Mouse (Mus musculus) cerebellum, adult 8-10 months (tissue): ENCODE data around the gene Slit1.

Experiments used
- DNase-seq: peaks from one replicate; pipeline ENCODE4 v3.0.0; 2022

The Slit1 gene

DNA sequence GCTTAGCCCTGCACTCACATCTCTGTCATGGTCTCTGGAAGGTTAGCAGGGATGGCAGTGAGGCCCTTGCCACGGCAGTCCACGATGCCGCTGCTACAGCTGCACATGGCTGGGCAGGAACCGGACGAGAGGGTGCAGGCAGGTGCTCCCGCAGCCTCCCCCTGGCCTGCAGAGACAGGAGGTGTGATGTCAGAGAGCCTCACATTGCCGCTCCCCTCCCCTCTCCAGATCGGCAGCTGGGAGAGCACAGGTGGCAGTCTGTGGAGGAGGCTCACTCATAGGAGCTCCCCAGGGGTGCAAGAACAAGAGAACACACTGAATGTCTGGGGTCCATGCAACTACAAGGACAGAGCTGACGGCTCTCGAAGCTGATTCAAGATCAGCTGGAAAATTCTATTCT lies 94.1 kb downstream of the Slit1 start:
- DNase-seq = no peak

DNA sequence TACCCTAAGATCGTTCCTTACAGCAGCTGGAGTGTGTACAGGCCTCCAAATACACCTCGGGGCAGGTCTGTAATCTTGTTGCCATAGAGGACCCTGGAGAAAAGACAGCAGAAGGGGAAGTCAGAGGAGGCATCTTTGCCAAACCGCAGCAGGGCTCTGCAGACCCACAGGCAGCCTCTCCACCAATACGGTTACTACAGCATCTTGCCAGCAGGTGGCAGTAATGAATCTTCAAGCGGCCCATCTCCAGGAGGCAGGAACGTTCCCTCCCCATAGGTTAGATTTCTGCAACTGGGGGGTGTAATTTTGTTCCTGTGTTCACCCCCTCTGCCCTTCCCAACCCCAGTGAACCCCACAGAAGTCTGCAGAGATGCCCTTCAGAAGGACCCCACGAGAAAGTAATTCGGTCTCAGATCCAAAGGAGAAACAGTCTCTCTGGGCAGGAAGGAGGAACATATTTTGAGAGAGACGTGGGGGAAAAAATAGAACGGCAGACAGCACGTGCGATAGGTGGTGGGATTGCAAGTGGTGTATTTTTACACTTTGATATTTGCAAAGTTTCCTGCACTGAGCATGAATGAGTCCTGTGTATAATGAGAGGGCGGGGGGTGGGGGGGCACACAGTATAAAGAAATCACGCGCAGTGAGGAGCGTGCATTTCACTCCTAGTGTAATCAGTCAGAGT lies 96.4 kb downstream of the Slit1 start:
- DNase-seq = peak; percentile 58

DNA sequence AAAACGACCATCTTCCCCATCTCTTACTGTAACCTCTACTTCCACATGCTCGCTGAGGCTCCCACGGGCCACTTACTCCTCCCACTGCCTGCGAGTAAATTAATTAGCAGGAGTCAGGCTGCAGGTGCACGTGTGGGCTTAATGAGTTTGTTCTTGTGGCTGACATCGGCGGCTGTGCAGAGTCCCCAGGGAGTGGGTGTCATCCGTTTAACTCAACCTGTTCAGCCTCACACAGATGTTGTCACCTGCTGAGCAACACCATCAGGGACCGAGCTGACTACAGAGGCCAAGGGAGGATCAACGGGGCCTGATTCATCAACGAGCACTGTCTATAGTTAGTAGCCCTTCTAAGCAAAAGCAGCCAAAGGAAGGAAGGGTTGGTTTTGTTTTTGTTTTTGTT lies 100.5 kb downstream of the Slit1 start:
- DNase-seq = no peak

DNA sequence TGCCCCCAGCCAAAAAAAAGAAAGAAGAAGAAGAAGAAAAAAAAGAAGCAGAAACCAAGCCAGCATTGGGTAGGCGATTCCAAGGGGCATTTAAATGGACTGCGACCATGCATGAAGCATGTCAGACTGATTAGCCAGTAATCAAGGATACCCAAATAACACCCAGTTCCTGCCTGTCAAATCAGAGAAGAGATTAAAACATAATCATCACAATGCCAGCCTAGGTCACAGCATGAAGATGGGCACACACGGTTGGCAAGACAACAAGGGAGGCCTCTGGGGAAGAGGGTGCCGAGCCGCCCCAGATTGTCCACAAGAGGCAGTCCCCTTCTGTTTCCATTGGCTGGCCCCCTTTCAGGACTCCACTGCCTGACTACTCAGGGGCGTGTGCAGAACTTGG lies 108.5 kb downstream of the Slit1 start:
- no peak for DNase-seq

DNA sequence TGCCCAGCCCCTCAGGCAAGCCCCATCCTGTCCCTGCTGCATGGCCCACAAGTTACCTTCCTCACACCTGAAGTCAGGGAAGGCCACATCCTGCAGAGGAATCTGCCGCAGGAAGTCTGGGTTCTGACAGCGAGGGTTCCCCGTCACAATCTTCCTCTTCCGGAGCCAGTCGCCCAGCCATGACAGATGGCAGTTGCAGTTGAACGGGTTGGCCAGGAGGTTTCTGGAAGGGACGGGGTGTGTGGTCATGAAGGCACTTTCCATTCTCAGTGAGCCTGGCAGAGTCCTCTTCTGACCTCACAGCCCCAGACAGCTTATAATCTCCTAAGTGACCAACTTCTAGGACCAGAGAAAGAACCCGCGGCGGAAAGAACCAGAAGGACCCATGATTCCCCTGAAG lies 109.4 kb downstream of the Slit1 start:
- DNase-seq = no peak

DNA sequence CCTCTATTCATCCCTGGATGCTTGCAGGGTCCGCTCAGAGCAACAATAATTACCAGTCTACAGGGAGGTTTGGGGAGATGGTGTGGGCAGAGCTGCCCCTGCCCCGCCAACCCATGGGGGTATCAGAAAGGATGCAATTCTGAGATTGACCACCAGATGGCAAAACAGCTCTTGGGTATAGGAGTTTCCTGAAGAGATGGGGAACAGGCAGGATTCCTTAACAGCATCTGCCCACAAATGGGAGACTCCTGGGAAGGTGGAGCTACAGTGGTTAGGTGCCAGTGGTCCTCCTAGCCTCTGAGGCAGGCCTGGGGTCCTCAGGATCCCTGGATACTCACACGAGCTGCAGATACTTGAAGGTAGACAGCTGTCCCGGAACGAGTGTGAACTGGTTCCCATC lies 113.9 kb downstream of the Slit1 start:
- DNase-seq = peak; percentile 39

DNA sequence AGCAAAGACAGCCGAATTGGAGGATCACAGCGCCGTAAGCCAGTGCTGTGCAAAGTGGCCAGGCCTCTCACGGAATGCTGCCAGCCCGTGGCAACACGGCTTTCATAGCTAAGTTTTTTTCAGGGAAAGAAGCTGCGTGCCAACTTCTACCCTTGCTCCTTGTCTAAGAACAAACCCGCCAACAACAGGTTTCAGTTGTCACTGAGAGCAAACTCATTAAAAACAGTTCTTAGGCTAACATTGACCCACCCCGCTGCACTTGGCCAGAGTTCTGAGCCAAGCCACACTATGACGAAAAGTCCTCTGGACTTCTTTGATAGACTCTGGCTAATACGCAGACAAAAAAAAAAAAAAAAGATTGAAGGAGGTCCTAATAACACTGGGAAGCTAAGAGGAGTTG lies 114.5 kb downstream of the Slit1 start:
- no peak for DNase-seq

DNA sequence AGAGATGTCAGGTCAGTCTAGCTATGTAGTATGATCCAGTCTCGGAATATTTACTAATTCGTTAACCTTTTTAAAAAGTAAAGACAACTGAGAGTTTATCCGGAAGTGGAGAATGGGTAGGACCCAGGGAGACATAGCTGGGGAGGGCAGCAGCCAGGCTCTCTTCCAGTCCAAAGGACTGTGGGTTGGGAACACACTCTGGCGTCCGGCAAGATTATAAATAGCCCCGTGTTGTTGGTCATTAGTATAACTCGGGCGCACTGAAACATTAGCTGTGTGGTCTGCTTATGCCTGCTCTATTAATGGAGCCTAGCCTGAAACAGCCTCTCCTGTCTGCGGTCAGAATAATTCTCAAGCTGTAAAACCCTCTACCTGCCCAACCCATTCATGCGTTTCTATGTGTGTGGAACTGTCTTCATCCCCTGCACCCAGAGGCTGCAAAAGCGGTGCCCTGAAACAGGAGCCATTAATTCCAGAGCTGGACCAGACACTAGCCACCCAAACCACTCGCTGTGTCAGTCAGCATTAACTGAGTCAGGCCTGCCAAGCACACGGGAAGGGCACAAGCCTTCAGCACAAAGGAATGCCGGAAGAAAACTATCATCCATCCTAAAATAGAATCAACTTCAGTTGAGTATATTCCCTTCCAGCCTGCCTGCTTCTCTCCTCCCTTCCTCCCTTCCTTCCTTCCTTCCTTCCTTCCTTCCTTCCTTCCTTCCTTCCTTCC lies 122.9 kb downstream of the Slit1 start:
- DNase-seq = no peak

DNA sequence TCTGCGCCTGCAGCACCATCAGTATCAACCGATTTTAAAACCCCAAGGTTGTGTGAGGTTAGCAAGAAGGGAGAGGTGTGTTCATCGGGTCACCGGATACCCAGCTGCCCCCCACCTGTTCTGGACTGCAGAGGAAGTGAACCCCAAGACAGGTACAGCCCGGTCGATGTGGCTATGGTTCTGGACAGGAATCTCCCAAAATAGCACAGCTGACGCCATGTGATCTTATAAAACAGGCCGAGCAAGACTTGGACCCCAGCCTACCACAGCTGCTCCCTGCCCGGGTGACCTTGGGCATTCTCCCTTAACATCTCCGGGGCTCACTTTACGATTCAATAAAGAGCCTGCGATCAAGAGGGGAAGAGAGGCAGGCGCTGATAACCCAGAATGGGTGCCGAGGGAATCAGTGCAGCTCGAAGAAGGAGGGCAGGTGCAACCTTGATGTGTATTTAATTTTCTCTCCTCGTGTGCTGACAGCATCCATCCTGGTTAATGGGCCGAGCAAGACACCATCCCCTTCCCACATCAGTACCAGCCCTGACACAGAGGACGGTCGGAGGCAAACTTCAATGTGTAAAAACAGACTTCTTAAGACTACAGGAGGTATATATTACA lies 124.6 kb downstream of the Slit1 start:
- DNase-seq = no peak

DNA sequence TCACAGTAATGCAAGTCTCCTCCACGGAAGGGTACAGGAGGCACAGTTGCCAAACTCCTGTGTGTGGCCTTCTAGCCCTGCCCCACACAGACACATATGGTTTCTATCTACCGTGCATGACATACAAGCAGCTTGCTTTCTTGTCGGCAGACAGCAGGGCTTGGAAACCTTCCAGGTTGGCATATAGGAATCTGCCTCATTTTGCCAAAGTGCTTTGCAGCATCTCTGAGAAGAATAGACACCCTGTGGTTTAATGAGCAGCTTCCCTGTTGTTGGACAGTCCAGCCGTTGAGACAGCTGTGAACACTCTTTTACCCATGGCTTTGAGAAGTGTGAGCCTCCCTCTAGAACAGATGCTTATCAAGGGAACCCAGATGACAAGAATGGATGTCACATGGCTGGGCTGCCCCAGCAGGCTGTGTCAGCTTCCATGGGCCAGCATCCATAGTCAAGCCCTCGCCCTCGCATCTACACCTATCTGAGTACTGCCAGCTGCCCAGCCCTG lies 125.3 kb downstream of the Slit1 start:
- DNase-seq = no peak

DNA sequence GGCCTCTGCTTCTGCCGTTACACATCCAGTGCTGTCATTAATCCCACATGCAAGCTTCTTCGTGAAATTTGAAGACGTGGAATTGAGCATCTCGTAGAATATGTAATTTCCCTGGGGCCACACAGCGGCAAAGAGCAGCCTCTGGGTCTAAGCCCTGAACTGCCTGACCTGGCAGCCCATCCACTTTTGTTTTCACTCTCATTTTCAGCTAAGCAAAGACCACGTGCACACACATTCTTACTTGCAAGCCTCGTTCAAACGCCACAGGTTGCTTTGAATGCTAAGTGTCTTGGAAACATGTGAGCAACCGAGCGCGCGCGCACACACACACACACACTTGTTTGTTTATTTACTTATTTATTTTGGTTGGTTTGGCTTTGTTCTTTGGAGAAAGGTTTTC lies 126.4 kb downstream of the Slit1 start:
- DNase-seq = no peak

DNA sequence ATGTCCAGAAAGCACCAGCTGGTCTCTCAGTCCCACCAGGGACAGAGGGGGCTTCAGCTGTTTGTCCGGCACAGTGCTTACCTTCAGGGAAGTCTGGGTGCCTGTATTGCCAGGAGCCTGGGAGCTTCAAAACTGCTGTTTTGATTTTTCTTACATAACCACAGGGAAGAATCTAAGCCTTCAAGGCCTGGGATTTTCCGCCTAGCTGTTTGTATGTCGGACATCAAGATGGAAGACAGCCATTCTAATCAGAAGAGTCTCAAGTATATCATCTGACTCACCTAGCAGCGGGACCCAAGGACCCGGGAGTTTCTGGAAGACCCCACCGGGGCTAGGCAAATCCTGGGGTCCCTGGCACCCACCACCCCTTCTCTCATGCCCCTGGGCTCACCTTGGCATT lies 127.2 kb downstream of the Slit1 start:
- no peak for DNase-seq

DNA sequence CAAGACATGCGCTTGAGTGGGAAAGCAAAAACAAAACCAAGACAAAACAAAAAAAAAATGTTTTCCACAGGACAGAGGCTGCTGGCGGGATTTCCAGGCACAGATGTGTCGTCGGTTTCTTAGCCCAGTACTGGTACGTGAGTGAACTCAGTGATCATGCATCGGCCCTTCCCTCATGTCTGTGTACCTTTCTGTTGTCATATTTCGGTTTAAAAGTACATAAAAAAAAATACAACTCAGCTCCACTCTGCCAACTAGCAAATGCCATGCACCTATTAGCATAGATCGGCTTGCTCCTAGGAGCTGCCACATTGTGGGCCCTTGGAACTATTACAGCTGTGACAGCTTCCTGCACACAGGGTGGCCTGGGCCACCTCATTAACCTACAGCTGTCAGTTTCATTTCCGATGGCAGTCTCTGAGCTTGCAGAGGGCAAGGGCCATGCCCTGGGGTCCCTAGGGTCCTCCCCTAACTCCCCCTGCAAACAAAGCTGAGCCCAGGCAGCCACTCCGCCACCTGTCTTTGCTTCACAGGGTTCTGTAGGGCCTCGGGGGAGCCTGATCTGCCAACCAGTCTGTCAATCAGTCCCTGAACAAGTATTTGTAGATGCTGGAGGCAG lies 127.8 kb downstream of the Slit1 start:
- no peak for DNase-seq

DNA sequence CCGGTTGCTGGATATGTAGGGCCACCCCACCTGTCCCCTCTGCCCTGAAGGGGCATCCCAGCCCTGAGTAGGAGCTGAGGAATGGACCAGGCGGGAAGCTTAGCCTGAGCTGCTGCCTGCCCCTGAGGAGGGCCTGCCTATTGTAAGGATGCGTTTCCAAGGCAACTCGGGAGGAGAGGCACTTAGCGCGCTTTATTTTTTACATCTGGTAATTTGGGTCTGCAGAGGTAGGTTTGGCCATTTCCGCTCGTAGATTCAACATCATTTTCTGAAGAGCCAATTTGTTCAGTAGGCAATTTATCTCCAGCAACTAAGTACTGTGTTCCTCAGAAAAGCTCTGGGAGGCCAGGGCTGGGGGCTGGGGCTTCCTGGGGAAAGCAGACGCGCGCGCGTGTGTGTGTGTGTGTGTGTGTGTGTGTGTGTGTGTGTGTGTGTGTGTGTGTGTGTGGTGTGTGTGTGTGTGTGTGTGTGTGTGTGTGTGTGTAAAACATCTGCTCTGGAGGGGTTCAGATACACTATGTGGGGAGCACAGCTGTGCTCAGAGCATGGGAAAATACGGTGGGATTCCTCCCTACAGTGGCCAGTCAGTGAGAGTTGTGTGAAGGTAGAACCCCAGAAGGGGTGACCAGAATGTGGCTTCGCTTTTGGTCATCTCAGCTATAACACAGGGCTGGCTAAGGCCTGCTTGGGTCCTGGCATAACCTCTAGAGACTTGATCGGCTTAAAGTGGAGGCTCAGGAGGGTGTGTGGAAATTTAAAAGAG lies 130.0 kb downstream of the Slit1 start:
- no peak for DNase-seq

DNA sequence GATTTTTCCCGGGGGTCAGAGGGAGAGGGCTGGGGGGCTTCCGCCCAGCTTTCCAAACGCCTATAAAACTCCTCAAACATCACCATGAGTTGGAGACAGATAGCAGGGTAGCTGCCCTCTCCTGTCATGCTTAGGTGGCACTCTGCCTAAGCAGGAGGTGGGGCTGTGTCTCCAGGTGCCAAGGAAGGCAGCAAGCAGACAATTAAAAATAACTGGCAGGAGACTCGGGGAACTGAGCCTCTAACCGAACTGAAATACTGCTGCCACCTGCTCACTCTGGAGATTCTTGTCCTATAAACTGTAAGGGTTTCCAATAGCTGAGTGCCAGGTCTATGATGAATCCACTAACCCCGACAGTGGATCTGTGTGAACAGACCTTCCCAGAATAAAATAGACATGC lies 131.8 kb downstream of the Slit1 start:
- no peak for DNase-seq

DNA sequence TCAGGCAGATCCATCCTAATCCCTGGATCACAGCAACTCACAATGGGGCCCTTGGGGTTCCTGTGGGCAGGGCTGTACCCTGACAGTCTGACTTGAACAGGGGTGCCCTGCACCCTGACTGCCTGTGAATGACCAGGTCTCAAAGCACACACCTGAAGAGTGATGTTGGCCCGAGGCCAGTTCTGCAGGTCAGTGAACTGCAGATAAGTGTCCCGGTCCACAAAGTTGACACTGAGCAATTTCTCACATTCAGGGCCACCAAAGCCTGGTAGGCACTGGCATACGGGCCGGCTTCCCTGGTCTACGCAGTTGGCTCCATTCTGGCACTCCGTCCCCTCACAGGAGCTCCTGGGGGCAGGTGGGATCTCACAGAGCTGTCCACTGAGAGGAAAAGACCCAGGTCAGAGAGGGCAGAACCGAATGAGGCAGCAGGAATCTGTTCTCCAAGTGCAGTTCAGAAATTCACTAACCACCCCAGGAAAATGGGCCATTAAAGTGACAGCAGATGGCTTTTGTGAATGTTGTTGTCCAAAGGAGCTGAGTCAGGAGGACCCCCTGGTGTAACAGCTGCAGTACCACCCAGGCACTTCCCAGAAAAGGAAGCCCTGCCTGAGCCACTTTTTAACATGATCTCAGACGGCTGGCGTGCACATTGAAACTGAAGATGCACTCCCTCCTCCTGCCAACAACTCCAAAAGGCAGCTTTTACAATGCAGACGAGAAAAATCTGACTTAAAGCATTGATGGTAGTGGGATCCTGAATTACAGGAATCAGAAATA lies 137.1 kb downstream of the Slit1 start:
- no peak for DNase-seq

DNA sequence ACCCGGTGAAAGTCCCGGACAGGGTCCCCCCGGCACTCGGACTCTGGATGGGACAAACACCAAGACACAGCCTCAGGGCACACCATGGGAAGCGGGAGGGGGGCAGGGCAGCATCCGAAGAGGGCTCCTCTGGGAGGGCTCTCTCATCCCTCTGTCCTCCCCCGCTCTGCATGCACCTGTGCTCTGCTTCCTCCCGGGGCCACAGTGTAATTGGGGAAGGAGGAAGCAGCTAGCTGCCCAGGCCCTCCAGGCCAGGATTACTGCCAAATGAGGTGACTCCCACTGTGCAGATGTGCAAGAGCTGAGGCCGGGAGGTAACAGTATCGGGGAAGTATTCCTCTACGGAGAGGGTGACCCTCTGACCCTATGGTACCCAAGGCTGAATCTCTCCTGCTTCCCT lies 142.8 kb downstream of the Slit1 start:
- no peak for DNase-seq

DNA sequence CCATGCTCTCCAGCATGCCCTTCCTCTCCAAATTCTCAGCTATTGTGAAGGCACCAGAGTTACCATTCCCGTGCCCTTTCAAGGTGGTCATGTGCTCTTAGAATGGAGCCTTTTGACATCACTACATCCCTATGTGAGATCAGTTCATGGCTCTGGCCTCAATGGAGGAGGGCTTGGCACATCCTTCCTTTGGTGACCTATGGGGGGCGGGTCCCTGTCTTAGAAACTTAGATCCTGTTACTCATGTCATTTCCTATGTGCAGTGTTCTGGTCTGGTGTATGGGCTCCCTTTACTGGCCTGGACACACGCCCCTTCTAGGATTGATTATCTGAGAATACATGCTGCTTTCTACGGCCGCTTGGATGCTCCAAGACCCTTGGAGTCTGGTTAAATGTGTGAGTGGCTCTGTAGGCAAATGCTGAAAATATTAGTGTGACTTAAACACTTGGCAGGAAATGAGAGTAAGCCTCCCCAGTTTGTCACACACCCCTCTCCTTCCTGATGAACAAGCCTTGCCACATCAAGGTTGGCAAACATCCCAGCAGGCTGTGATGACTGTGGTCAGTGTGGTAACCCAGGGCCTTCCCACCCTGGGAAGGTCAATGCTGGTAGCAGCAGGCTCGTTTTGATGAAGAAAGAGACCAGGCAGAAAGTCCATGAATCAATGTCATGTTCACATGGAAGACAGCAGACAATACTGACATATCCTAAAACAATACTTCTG lies 146.1 kb downstream of the Slit1 start:
- no peak for DNase-seq

DNA sequence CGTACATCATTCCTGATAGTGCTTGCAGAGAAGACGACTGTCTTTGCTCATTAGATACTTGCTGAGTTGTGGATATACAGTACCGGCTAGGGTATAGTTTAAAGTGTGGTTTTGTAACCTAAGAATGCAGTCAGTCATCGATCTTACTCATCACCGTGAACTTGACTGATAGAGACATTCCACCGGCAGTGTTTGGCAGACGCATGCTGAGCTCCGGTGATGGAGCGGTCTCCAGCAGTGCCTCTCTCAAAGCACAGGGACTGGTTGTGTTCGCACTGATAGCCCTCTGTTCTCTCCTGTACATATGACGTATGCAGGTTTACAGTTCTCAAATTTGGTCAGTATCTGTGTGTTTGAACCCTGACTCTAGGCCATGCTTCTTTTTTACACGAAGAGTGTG lies 151.7 kb downstream of the Slit1 start:
- DNase-seq = no peak

DNA sequence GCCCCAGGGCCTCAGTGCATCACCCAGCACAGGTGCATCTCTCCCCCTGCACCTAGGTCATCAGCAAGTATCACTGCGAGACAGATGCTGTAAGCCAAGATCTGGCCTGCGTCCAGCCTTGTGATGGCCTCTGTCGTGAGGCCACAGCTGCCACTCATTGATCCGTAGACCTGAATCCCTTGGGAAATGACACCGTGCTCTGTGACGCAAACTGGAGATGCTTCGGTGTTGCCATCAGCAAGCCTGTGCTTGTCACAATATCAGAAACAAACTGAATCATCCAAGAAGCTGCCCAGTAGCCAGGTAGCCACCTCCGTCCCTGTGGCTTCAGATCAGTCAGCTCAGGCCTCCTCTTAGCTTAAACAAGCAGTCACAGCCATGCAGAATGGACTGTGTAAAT lies 153.8 kb downstream of the Slit1 start:
- DNase-seq = no peak

DNA sequence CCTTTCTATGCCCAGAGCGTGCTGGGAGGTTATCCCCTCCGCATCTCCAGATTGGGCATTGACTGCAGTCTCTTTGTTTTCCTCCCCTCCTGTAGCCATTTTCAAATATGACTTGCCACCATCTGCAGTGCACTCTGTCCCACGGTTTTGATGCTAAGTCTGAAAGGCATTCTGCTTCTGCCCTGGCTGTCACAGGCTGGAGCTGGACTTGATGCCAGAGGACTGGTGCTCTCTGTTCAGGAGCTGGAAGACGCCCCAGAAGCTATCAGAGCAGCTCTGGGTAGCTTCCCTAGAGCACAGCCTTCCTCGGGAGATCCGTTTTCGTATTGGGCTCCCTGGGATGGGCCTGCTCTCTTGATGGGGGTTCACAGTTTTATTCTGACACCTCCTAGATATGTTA lies 154.4 kb downstream of the Slit1 start:
- no peak for DNase-seq
